Mouse (Mus musculus) Patski (cell line): ENCODE data around the gene Vmn1r33. TPM values are rescaled to one million over a fixed set of nuclear protein-coding genes. Genes with fewer than 3 reads are reported as not detected.
"Not testable (repeated sequence)": the region's sequence is repeated elsewhere in the genome, so short reads cannot be mapped to it uniquely, and the experiment has no call there.

Experiments
- ATAC-seq: fragments of 100-300 bp; one replicate; pipeline ENCODE4 v1.8.0; 2021
- CTCF ChIA-PET: fragments of 350-600 bp; sonication (Branson Sonifier 250); formaldehyde crosslinking; loops from one replicate; lab custom pipeline; 2022; ENCODE audit warnings: inconsistent platforms; lab: Charles Lee
- POLR2A ChIA-PET: fragments of 350-600 bp; sonication (Branson Sonifier 250); formaldehyde crosslinking; loops from one replicate; lab custom pipeline; 2022; ENCODE audit warnings: antibody characterized with exemption, inconsistent platforms; lab: Charles Lee
- DNase-seq: peaks from one replicate; pipeline ENCODE4 v3.0.0-alpha.2; 2011; ENCODE audit warnings: low read depth, low spot score
- H3K27me3 ChIP-seq: fragments of 371-371 bp; one replicate; pipeline ENCODE4 v1.5.1; 2021
- CTCF ChIP-seq: fragments of 100-300 bp; IDR thresholded peaks from one replicate; pipeline ENCODE4 v1.5.1; 2021
- in situ Hi-C: fragments of 300-500 bp; cut with MboI; formaldehyde crosslinking; loops from 3 replicates; pipeline ENCODE4 v1.11.1; 2018; ENCODE audit warnings: low pct_unique_long_range_greater_than_20kb, mixed read lengths
- polyA plus RNA-seq: library from polyadenylated mRNA; unstranded; gene quantifications from one replicate; pipeline ENCODE4 v1.2.3, GENCODE M21; 2021

The Vmn1r33 gene
- not detected for polyA plus RNA-seq

DNA sequence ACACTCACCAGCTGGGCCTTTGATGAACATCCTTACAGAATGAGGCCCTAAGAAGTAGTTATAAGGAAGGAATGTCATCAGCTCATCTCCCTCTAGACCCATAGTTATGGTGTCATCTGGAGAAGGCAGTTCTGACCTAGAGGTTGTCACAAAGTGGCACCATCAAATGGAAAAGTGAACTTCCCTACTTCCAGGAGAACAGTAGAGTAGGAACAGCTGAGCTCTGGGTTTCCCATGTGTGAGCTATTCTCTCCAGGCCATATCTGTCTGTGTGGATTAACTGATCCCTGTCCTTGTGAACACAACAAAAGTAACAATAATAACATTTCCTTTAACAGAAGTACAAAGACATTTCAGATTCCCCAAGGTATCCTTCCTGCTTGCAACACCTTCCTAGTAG is at the start of gene Vmn1r33:
TSS of gene Vmn1r33 (minus strand) at position 101 of the 400 bp plus-strand sequence.
- H3K27me3 ChIP-seq, result peaks cover 19% of the 10 kb centered on the region
- CTCF ChIA-PET, ATAC-seq, in situ Hi-C loops, DNase-seq: not testable (repeated sequence)
- POLR2A ChIA-PET, result interaction anchor here (0.9 kb wide), 1 partner anchor 25 kb away, joined by 3 read pairs; no protein-coding TSS in a partner anchor

- ChIA-PET CTCF (no interaction called here), POLR2A (no interaction called here)
- in situ Hi-C loops, result no loop called here
- TF ChIP-seq CTCF, result no peak
- ATAC-seq (no peak), DNase-seq (no peak)
- H3K27me3 ChIP-seq, result no peaks in the 10 kb centered on the region
These were observed 25.7 kb upstream of the Vmn1r33 start, which contains the start of gene Vmn1r34 for GRCm38 (mm10) chr6:66643779-66644178. TSS of gene Vmn1r34 (minus strand) at chr6:66643879.

GRCm38 (mm10) chr6:66595804-66596203 is 22.3 kb downstream of the Vmn1r33 start:
- no peak for DNase-seq
- no peak for ATAC-seq
- in situ Hi-C loops, result no loop called here
- CTCF ChIA-PET, result no interaction called here
- TF ChIP-seq CTCF, result no peak
- peaks cover 10% of the 10 kb centered on the region for H3K27me3 ChIP-seq
- POLR2A ChIA-PET, result no interaction called here

Other genes starting within 250 kb of the Vmn1r33 start
- gene Mad2l1, start 82.9 kb downstream of the Vmn1r33 start, polyA plus RNA-seq, result 52.6 TPM
- 0.03 TPM for gene Vmn1r32, start 58.2 kb downstream of the Vmn1r33 start, polyA plus RNA-seq
- gene Vmn1r34, start 25.6 kb upstream of the Vmn1r33 start, polyA plus RNA-seq, result not detected
- not detected for gene Vmn1r35, start 67.6 kb upstream of the Vmn1r33 start, polyA plus RNA-seq
- gene Vmn1r36, start 100.9 kb upstream of the Vmn1r33 start, polyA plus RNA-seq, result not detected
- not detected for gene Vmn1r37, start 111.1 kb upstream of the Vmn1r33 start, polyA plus RNA-seq
- not detected for gene Vmn1r38, start 164.3 kb upstream of the Vmn1r33 start, polyA plus RNA-seq
- 0.03 TPM for gene Vmn1r39, start 192.3 kb upstream of the Vmn1r33 start, polyA plus RNA-seq